Mouse (Mus musculus): ENCODE data around the gene Fcgrt. TPM values are rescaled to one million over a fixed set of nuclear protein-coding genes. Genes with fewer than 3 reads are reported as not detected.

Gene Fcgrt
- total RNA-seq, 1 experiment from 2014 or later = 32.2 TPM

DNA sequence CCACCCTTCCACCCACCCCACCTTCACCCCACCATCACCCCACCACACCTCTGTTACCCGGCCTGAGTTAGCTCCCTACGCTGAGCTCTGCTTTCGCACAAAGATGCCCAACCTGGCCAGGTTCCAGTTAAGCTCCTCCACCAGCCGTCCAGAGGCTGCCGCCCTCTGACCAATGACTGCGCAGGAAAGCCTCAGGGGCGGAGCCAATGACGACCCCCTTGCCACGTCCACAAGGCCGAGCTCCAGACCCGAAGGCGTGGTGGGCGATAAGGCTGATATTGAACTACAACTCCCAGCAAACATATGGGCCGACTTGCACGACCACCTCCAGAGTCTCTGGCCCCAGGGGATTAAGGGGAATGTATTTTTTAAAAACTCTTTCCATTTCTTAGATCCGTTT lies 11.6 kb downstream of the Fcgrt start, which contains the start of gene Rcn3:
Gene Rcn3, minus strand, starts transcription at position 174 of the 400 bp plus-strand sequence.
- no peak for ATAC-seq (ENCODE audit: extremely low read depth, insufficient number of reproducible peaks, low FRiP score, poor library complexity, severe bottlenecking)

DNA sequence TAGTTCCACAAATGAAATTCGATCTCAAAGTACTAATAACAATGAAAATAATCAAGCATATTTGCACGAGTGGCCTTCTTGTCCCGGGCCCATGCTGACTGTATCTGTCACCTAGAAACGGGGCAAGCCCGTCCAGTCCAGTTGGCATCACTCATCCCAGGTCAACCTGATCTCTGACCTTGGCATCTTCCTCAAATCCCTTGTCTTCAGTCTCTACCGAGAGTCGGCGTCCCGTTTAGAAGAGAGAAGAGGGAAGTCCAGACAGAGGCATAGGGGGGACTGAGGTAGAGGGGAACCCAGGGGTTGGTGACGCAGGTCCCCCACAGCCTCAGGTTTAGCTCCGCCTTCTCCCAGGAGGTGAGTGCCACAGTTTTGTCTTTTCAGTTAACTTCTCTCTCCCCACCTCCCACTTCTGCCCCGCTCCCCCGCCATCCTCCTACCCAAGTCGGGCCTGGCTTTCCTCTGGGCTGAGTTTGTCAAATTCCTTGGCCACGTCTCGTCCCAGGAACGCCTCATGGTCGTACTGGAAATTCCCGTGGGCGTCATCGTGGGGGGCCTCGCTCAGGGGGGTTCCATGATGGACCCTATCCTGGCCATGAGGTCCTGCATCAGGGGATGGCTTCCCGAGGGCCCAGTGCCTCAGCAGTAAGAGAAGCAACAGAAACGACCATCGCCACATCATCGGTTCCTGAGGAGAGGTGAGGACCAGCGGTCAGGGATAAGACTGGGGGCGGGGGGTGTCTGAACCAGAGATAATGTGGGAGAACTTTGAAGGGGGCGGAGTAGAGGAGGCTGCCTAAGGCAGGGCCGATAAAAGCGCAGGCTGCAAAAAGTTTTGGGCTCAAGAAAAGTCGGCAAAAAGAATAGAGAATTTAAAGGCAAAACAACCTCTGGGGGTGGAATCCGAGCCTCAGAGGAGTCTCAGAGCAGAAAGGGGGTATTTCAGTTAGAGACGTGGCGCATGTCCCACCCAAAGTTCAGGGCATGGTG lies 12.4 kb downstream of the Fcgrt start:
- peak; percentile 63 for ATAC-seq (ENCODE audit: extremely low read depth, insufficient number of reproducible peaks, low FRiP score, poor library complexity, severe bottlenecking)

DNA sequence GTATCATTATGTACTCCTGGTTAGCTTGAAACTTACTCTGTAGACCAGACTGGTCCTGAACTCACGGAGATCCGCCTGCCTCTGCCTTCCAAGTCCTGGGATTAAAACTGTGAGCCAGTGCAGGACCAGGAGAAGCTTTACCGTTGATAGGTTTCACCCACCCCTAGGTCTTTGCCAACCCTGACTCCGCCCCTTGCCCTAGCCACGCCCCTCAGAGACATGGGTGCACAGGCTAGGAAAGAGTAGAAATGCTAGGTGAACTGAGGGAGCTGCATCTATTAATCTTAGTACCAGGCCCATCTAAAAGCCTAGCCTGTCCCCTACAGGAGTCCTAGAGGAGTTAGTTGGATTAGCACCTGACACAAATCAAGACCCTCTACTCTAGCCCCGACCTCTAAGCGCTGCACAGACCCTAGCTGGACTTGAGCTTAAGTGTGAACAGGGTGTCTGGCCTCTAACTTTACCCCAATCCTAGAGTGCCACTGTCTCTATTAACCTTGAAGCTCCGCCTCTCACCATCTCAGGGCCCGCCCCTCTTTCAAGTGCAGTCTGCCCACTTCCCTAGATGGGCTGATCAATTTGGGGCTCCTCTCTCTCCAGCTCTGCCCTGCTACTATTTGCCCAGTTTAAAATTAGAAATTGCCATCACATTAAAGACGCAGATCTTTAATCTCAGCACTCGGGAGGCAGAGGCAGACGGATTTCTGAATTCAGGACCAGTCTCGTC lies 13.2 kb downstream of the Fcgrt start:
- no peak for ATAC-seq (ENCODE audit: extremely low read depth, insufficient number of reproducible peaks, low FRiP score, poor library complexity, severe bottlenecking)

DNA sequence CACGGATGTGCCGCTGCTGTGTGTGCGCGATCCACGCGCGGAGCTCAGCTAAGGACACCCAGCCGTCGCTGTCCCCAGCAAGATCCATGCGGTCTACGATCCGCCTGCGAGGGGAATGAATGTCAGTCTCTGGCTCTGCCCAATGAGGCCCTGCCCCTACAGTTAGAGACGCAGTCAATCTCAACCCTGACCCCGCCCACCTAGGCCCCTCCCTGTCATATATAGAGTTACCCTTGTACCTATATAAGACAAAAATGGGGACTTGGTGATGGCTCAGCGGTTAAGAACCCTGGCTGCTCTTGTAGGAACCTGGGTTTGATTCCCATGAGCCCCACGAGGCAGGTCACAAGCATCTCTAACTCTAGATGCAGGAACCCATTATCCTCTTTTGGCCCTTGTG lies 15.1 kb downstream of the Fcgrt start:
- no peak for ATAC-seq (ENCODE audit: extremely low read depth, insufficient number of reproducible peaks, low FRiP score, poor library complexity, severe bottlenecking)

DNA sequence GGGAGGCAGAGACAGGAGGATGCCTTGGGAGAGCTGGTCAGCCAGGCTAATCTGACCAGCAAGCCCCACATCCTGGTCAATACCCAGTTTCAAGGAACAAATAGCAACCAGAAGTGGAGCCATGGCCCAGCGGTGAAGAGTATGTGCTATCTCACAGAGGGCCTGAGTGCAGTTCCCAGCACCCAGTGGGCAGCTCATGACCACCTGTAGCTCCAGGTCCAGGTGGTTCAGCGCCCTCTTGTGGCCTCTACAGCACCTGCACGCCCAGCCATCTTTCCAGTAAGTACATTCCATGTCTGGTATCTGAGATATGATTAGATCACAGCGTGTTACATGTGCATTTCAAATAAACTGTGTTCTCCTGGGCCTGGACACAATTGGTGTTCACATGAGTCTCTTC lies 17.6 kb downstream of the Fcgrt start:
- no peak for ATAC-seq (ENCODE audit: extremely low read depth, insufficient number of reproducible peaks, low FRiP score, poor library complexity, severe bottlenecking)

DNA sequence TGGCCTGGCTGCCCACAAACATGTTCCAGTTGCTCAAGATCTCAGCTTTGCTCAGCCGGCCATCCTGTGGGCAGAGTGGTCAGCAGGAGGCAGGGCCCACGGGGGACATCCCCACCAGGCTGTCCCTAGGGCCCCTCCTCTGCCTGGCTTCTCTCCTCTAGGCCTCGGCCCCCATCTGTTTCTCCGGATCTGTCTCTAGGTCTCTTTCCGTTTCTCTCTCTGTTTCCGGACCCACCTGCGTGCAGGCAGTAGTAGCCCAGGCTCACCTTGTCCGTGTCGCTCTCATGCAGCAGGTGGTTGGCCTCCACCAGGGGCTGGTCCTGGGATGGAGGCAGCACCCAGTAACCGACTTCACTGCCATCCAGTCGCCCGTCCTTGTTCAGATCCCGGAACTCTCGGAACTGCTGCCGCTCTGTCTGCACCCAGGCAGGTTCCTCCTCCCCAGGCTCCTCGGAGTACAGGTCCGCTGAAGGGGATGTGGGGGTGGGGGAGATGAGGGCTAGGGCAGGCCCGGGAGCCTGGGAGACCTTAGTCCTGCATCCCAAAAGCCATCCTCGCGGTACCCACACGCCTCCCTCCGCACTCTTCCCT lies 20.3 kb downstream of the Fcgrt start:
- no peak for ATAC-seq (ENCODE audit: extremely low read depth, insufficient number of reproducible peaks, low FRiP score, poor library complexity, severe bottlenecking)

DNA sequence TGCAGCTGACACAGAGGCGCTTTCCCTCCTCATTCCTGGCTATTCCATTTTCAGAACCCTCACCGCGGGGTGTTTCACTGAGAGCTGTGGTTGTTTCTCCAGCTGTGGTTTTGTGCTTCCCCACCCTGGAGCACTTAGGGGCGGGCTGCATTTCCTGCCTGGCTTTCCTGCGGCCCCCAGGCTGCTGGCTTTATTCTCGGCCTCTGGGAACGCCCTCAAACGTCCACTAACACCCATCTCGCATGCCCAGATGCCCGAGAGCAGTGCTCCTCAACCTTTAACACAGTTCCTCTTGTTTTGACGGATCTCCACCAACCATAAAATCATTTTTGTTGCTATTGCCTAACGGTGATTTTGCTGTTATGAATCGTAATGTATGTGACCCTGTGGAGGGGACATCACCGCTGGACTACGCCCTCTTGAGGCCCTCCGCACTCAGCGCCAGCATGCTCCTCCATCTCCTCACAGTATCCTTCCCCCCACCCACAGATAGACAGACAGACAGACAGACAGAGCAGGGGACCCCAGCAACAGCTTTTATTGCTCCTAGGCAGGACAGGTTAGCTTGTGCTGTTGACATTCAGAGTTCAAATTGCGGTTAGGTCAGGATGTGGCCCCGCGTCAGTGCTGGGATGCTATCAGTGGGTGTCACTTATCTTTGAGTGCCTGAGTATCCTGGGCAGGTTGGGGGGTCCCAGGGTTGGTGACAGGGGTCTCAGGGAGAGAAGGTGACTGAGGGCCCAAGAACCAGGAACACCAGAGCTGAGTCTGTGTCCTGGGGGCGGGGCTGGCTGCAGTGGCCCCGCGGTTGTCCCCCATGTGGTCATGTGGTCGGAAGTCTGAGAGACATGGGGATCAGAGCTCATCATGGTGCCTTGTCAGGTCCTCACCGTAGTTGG lies 21.0 kb downstream of the Fcgrt start:
- peak; percentile 45; the same call in 1 of the 2 replicates for ATAC-seq (ENCODE audit: extremely low read depth, insufficient number of reproducible peaks, low FRiP score, poor library complexity, severe bottlenecking)

DNA sequence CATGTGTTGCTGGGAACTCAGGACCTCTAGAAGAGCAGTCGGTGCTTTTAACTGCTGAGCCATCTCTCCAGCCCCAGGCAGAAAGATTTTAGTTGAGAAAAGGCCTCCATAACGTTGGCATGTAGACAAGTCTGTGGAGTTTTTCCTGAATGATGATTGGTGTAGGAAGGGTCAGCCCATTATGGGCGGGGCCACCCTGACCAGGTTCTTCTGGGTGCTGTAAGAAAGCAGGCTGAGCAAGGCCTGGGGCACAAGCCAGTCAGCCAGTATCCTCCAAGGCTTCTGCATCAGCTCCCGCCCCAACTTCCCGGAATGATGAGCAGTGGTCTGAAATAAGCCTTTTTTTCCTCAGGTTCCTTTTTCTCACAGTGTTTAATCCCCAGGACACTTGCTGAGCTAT lies 22.6 kb downstream of the Fcgrt start:
- ATAC-seq (ENCODE audit: extremely low read depth, insufficient number of reproducible peaks, low FRiP score, poor library complexity, severe bottlenecking) = no peak

DNA sequence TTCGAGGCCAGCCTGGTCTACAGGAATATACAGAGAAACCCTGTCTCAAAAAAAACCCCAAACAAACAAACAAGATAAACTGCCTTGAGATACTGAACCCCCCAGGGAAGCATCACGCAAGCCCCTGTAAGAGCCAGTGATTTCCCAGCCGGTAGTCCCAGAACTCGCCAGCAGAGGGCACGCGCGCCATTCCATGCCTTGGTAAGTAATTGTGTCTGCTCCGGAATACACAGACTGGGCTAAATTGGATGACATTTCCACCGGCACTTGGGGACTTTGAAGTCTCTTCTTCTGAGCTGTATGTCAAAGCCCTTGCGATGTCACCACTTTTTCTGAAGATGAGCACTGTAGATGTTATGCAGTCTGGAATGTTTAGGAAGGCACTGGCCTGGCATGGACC lies 23.8 kb downstream of the Fcgrt start:
- ATAC-seq (ENCODE audit: extremely low read depth, insufficient number of reproducible peaks, low FRiP score, poor library complexity, severe bottlenecking) = peak; percentile 65

DNA sequence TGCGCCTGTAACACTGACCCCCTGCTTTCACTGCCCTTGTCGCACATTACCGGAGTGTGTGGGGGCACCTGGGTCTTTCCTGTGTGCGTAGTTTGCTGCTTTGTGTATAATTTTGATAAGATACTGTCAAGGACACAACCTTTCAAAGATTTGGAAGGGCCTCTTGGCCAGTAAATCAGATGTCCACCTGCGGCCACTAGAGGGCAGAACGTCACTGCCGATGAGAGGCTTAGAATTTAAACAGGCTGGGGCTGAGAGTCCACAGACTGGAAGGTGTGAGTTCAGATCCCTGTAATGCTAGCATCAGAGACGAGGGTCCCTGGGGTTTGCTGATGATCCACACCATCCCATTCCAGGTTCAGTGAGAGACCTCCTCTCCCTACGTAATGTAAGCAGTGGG lies 25.1 kb downstream of the Fcgrt start:
- ATAC-seq (ENCODE audit: extremely low read depth, insufficient number of reproducible peaks, low FRiP score, poor library complexity, severe bottlenecking) = peak; percentile 40; the same call in 1 of the 2 replicates

DNA sequence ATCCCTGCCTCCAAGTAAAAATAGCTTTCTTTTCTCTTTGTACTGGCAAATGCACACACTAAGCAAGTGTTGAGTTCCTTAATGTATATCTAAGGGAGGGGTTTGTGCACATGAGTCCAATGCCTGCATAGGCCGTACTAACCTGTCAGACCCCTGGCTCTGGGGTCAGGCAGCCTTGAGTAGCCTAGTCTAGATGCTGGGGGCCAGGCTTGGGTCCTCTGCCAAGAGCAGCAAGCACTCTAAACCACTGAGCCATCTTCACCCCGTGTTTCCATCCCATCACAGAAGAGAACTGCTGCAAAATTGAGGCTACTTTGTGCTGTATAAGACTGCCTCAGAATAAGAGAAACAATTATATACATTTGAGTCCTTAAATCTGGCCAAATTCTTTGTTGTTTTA lies 25.8 kb downstream of the Fcgrt start:
- ATAC-seq (ENCODE audit: extremely low read depth, insufficient number of reproducible peaks, low FRiP score, poor library complexity, severe bottlenecking) = no peak

DNA sequence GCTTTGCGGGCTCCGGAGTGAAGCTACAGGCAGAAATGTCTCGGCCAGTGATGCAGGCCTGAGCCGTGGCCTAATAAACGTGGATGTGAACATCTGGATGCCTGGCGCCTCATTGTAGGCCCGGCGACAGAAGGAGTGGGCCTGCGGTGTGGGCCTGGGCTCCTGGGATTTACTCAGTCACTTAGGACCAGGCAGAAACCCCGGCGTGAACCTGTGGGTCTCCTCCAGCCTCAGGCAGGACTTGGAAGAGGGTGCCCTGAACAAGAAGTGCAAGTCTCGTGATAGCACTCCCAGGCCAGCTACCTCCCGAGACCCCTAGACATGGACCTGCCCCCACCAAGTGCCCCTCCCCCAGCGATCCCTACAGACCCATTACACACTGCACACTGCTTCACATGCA lies 26.3 kb downstream of the Fcgrt start:
- no peak for ATAC-seq (ENCODE audit: extremely low read depth, insufficient number of reproducible peaks, low FRiP score, poor library complexity, severe bottlenecking)

DNA sequence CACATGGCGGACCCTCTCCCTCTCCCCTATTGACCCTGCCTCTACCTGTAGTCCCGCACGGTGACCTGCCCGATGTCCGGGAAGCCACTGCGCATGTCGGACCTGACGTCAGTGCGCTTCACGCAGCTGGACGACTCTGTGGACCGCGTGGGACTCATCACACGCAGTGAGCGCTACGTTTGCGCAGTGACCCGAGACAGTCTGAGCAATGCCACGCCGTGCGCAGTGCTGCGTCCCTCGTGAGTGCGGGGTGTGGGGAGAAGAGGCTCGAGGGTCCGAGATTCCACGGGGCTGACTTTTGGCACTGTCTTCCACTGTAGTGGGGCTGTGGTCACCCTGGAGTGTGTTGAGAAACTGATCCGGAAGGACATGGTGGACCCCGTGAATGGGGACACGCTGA lies 27.1 kb downstream of the Fcgrt start:
- no peak for ATAC-seq (ENCODE audit: extremely low read depth, insufficient number of reproducible peaks, low FRiP score, poor library complexity, severe bottlenecking)

DNA sequence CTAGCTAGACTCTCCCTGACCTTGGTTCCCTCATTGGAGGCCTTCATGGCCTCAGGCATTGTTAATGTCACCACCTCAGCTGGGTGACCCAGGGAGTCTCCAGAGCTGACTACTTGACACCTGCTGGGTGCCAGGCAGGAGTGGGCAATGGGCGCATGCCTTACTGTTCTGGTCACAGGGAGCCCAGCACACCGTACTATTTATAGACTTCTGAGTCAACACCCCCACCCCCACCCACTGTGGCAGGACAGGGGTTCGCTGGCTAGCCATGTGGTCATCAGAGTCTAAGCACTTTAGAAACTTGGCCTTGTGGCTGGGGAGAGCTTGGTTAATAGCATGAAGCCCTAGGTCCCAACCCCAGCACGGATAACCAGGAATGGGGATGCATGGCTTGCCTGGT lies 28.2 kb downstream of the Fcgrt start:
- no peak for ATAC-seq (ENCODE audit: extremely low read depth, insufficient number of reproducible peaks, low FRiP score, poor library complexity, severe bottlenecking)

DNA sequence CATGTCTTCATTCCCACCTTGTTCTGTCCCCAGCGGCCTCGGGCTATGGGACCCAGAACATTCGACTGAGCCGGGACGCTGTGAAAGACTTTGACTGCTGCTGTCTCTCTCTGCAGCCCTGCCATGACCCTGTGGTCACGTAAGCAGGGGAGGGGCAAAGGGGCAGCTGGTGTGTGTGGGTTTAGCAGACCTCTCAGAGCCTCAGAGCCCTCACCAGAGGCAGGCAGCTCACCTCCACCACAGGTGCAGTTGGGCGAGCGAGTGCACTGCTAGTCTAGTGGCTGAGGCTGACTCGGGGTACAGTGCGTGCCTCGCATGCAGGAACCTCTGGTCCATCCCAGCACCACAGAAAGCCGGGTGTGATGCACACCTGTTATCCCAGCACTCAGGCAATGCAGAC lies 29.7 kb downstream of the Fcgrt start:
- ATAC-seq (ENCODE audit: extremely low read depth, insufficient number of reproducible peaks, low FRiP score, poor library complexity, severe bottlenecking) = no peak

DNA sequence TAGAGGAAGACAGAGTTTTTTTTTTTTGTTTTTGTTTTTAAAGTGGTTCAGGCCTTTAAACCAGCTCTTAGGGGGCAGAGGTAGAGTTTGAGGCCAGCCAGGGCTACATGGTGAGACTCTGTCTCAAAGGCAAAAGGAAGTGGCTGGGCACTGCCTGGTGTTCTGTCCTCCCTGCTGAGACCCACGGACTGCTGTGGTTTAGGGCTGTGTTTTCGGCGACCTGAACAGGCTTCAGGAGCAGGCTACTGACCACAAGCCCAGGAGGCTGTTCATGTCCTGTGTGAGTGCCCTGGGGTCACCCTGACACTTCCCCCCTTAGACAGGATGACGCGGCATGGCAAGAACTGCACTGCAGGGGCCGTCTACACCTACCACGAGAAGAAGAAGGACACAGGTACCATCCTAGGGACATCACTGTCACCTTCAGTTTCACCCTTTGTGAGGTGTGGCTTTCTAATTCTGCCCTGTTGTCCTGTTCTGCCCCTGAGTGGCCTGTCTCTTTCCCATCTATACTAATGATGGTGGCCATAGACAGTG lies 30.4 kb downstream of the Fcgrt start:
- ATAC-seq (ENCODE audit: extremely low read depth, insufficient number of reproducible peaks, low FRiP score, poor library complexity, severe bottlenecking) = no peak

DNA sequence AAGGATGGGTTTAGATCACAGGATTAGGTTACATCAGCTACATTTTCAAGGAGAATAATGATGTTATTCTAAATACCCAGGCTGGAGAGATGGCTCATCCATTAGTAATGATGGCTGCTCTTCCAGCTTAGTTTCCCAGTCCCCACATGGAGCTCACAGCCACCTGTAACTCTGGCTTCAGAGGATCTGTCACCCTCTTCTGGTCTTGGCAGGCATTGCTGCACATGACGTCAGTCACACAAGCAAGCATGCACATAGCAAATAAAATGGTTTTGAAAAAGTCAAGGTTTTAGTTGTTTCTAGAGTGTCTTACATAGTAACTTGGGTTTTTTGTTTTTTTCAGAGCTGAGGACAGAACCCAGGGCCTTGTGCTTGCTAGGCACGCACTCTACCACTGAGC lies 31.4 kb downstream of the Fcgrt start:
- no peak for ATAC-seq (ENCODE audit: extremely low read depth, insufficient number of reproducible peaks, low FRiP score, poor library complexity, severe bottlenecking)

DNA sequence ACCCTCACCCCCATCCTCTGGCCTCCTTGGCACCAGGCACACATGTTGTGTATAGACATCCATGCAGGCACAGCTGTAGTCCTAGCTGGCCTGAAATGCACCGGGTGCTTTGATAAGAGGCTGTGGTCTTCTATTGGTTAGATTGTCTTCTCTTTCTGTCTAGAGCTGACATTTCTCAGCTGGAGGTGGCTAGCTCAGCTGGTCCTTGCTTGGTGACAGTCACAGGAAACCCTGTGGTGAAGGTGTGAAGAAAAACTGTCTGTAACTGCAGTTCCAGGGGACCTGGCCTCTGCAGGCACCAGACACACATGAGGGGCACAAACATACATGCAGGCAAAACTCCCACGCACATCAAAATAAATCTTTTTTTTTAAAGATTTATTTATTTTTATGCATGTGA lies 34.0 kb downstream of the Fcgrt start:
- ATAC-seq (ENCODE audit: extremely low read depth, insufficient number of reproducible peaks, low FRiP score, poor library complexity, severe bottlenecking) = no peak

DNA sequence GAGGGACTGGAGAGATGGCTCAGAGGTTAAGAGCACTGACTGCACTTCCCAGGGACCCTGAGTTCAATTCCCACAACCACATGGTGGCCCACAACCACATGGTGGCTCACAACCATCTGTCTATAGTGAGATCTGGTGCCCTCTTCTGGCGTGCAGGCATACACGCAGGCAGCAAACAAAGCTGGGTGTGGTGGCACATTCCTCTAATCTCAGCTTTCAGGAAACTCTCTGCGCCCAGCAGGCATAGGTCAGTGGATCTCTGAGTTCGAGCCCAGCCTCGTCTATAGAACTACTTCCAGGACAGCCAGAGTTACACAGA lies 35.7 kb downstream of the Fcgrt start:
- ATAC-seq (ENCODE audit: extremely low read depth, insufficient number of reproducible peaks, low FRiP score, poor library complexity, severe bottlenecking) = peak; percentile 45
